Mouse (Mus musculus): ENCODE data around the gene BC048562. TPM values are rescaled to one million over a fixed set of nuclear protein-coding genes. Genes with fewer than 3 reads are reported as not detected.

BC048562 gene
- polyA plus RNA-seq, 1 experiment = not detected

DNA sequence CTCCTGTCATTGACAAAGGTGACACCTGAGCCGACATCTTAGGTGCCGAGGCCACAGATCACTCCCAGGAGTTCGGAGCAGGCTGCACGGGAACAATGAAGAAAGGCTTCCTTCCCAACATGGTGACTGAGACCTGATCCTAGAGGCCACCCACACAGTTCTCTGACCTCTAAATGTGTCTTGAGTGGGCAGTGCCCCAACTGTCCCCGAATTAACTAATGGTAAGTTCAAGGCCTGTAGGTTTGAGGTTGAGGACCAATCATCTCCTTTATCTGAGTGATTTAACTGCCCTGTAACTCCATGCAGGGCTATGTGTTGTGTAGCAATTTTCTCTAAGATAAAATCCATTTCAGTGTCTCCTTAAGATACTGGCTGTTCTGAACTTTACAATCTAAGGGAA, 33.1 kb downstream of the BC048562 start:
- no peak overlapping the region for H3K4me3 ChIP-seq (ENCODE audit: insufficient read depth, low read length)
- TF ChIP-seq POLR2A (IDR thresholded peaks at IDR 0.05; ENCODE audit: extremely low read depth, insufficient read depth, low read length) = no peak
- no peak for TF ChIP-seq CTCF (IDR thresholded peaks at IDR 0.05; ENCODE audit: extremely low read depth, insufficient read depth, low read length)
- no peaks in the 10 kb centered on the region; the same call in none of the 2 replicates for H3K4me1 ChIP-seq (ENCODE audit: control insufficient read depth, insufficient read depth, low read length)
- no peak overlapping the region for H3K27ac ChIP-seq (ENCODE audit: insufficient read depth, low read length)

DNA sequence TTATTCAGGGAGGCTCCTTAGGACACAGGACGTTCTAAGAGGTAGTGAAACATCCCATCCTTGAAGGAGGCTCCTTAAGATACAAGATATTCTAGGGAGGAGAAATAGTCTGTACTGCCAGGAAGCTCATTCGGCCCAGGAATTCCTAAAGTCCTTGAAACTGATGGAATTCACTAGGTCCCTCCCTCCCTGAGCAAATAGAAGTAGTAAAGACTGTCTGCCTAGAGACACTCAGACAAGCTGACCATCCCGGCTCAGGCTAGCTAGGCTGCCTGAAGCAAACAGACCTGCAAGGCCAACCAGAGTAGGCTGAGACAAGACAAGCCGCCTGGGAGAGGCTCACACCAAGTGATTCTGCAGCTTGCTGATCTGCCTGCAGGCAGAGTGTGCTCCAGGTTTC, 33.6 kb downstream of the BC048562 start:
- TF ChIP-seq POLR2A (IDR thresholded peaks at IDR 0.05; ENCODE audit: extremely low read depth, insufficient read depth, low read length) (no peak), CTCF (IDR thresholded peaks at IDR 0.05; ENCODE audit: extremely low read depth, insufficient read depth, low read length) (no peak)

DNA sequence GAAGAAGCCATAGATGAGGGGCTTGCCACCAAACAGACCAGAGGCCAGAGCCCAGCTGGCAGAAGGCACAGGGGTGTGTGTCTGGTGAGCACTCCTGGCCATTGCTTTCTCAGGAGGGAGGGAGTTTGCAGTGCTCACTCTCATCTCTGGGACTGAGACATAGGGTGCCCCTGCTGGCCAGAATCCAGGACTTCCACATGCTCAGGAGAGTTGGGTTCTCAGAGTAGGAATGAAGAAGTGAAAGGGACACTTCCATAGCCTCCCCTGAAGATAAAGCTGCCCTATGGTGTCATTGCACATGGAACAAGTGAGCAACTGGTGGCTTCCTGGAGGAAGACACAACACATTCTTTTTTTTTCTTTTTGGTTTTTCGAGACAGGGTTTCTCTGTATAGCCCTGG, 38.2 kb downstream of the BC048562 start:
- Histone ChIP-seq H3K4me3 (ENCODE audit: insufficient read depth, low read length) (no peak overlapping the region), H3K4me1 (ENCODE audit: control insufficient read depth, insufficient read depth, low read length) (no peaks in the 10 kb centered on the region; the same call in none of the 2 replicates), H3K27ac (ENCODE audit: insufficient read depth, low read length) (no peak overlapping the region)
- TF ChIP-seq POLR2A (IDR thresholded peaks at IDR 0.05; ENCODE audit: extremely low read depth, insufficient read depth, low read length) (no peak), CTCF (IDR thresholded peaks at IDR 0.05; ENCODE audit: extremely low read depth, insufficient read depth, low read length) (no peak)

More for the DNA sequence above, 33.6 kb downstream of the BC048562 start:
- Histone ChIP-seq H3K4me1 (ENCODE audit: control insufficient read depth, insufficient read depth, low read length) (no peaks in the 10 kb centered on the region; the same call in none of the 2 replicates), H3K4me3 (ENCODE audit: insufficient read depth, low read length) (no peak overlapping the region), H3K27ac (ENCODE audit: insufficient read depth, low read length) (no peak overlapping the region)

DNA sequence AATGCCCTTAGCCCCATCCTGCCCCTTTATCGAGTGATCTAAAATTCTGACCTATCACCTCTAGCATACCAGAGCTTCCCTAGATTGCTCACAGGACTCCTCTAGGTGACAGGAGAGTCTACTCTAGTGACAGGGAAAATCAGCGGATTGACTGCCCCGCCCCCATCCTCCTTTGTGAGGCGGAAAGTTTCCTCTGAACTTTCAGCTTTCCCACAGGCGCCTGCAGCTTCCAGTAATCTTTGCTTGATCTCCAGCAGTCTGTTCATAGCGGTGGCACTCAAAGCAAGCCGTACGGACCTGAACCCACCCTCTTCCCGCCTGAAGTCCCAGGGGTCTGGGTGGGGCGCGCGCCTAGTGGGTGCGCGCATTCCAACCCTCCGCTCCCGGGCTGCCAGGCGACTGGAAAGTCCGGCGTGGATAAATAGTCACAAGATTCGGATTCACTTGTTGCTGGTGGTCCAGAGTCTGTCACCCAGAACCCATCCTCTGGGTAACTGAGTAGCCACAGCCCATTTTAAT, 42.4 kb downstream of the BC048562 start:
- TF ChIP-seq POLR2A (IDR thresholded peaks at IDR 0.05; ENCODE audit: extremely low read depth, insufficient read depth, low read length) (no peak), CTCF (IDR thresholded peaks at IDR 0.05; ENCODE audit: extremely low read depth, insufficient read depth, low read length) (no peak)
- H3K27ac ChIP-seq (ENCODE audit: insufficient read depth, low read length) = no peak overlapping the region; the same call in 1 of the 2 replicates
- H3K4me1 ChIP-seq (ENCODE audit: control insufficient read depth, insufficient read depth, low read length) = no peaks in the 10 kb centered on the region
- peak overlapping the region; percentile 13; the same call in 1 of the 2 replicates for H3K4me3 ChIP-seq (ENCODE audit: insufficient read depth, low read length)

DNA sequence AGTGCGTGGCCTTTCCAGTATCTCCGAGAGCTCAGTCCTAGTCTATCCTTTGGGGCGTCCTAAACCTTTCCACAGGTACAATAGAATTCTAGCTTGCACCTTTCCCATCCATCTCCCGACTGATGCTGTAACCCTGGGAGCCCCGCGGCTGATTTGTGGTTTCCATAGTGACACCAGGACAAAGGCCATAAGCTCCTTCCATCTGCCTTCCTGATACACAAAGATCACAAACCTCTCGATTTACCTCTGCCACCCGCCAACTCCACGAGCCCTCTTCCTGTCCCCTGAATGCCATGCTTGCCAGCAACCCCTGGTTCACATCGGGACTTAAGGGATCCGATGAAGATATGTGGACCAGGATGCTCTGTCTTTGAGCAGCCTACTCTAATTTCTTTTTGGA, 43.0 kb downstream of the BC048562 start:
- TF ChIP-seq CTCF (IDR thresholded peaks at IDR 0.05; ENCODE audit: extremely low read depth, insufficient read depth, low read length) = no peak
- no peak for TF ChIP-seq POLR2A (IDR thresholded peaks at IDR 0.05; ENCODE audit: extremely low read depth, insufficient read depth, low read length)
- no peak overlapping the region; the same call in 1 of the 2 replicates for H3K27ac ChIP-seq (ENCODE audit: insufficient read depth, low read length)
- H3K4me3 ChIP-seq (ENCODE audit: insufficient read depth, low read length) = no peak overlapping the region; the same call in 1 of the 2 replicates
- no peaks in the 10 kb centered on the region for H3K4me1 ChIP-seq (ENCODE audit: control insufficient read depth, insufficient read depth, low read length)

DNA sequence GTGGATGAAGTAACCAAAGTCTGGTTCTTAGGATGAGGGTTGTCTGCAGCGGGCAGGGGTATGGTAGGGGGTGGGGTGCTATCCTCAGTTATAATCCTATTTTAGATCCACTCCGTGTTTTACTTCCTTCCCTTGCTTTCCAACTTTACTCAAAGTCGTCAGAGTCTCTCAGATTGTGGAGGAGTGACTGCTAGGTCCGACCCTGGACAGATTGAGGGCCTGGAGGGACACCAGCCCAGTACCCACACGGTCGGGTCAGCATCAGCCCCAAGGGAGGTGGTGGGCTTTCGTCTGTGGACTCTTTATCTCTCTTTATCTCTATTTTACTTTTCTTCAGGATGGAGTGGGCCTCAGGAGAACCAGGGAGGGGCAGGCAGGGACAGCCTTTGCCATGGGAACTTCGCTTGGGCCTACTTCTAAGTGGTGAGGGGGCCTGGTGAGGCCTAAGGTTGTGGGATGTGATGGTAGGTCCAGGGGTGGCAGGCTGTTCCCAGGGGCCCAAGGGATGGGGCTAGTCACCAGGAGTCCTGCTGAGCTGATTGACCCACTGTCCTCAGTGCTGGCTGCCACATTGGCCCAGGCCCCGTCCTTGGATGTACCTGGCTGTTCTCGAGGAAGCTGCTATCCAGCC, 43.6 kb downstream of the BC048562 start, which contains the start of gene Lamb2:
TSS of gene Lamb2 (plus strand) at position 16 of the 631 bp plus-strand sequence.
- Histone ChIP-seq H3K27ac (ENCODE audit: insufficient read depth, low read length) (no peak within 1 kb of the TSS; the same call in none of the 2 replicates), H3K4me3 (ENCODE audit: insufficient read depth, low read length) (peak within 1 kb of the TSS; percentile 30), H3K4me1 (ENCODE audit: control insufficient read depth, insufficient read depth, low read length) (no peaks in the 10 kb centered on the region)
- no peak for TF ChIP-seq POLR2A (IDR thresholded peaks at IDR 0.05; ENCODE audit: extremely low read depth, insufficient read depth, low read length)
- TF ChIP-seq CTCF (IDR thresholded peaks at IDR 0.05; ENCODE audit: extremely low read depth, insufficient read depth, low read length) = no peak

DNA sequence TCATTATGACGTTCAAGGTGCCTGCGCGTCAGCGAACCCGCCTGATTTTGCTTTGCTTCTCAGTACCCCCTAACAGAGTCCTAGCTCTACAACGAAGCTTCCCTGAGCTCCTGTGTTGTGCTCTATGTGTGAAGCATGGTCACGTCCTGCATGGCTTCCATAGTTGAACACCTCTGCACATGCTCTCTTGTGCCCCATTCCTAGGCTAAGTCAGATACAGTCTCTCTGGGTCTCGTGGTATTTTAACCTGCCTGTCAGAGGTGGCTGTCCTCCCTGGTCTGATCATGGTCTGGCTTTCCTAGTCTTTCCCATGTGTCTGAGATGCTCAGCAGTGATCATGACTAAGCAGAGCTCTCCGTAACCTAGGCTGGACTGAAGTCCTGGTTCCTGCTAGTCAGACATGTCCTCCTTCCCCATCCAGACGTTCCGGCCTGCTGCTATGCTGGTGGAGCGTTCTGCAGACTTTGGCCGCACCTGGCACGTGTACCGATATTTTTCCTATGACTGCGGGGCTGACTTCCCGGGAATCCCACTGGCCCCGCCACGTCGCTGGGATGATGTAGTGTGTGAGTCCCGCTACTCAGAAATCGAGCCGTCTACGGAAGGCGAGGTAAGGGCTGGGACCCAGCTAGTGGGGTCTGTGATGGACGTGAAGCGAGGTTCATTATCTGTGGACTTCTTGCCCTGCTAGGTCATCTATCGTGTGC, 44.7 kb downstream of the BC048562 start:
- H3K27ac ChIP-seq (ENCODE audit: insufficient read depth, low read length) = no peak overlapping the region
- no peaks in the 10 kb centered on the region for H3K4me1 ChIP-seq (ENCODE audit: control insufficient read depth, insufficient read depth, low read length)
- H3K4me3 ChIP-seq (ENCODE audit: insufficient read depth, low read length) = no peak overlapping the region
- TF ChIP-seq POLR2A (IDR thresholded peaks at IDR 0.05; ENCODE audit: extremely low read depth, insufficient read depth, low read length) (no peak), CTCF (IDR thresholded peaks at IDR 0.05; ENCODE audit: extremely low read depth, insufficient read depth, low read length) (no peak)

DNA sequence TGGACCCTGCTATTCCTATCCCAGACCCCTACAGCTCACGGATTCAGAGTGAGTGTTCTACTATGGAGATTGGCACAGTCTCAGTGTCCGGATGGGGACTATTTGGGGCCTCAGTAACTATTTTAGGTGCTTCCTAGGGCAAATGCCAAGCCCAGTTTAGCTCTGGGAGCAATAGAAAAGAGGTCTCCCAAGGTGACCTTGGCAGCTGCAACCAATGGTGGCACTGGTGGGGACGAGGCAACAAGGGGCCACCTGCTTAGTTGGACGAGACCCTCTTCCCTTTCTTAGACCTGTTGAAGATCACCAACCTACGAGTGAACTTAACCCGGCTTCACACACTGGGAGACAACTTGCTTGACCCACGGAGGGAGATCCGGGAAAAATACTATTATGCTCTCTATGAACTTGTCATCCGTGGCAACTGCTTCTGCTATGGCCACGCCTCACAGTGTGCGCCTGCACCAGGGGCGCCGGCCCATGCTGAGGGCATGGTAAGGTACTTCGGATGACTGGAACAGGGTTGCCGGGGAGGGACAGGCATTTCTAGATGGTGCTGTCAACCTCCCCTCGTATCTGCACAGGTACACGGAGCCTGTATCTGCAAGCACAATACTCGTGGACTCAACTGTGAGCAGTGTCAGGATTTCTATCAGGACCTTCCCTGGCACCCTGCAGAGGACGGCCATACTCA, 45.4 kb downstream of the BC048562 start:
- Histone ChIP-seq H3K27ac (ENCODE audit: insufficient read depth, low read length) (no peak overlapping the region), H3K4me3 (ENCODE audit: insufficient read depth, low read length) (no peak overlapping the region), H3K4me1 (ENCODE audit: control insufficient read depth, insufficient read depth, low read length) (no peaks in the 10 kb centered on the region)
- no peak for TF ChIP-seq POLR2A (IDR thresholded peaks at IDR 0.05; ENCODE audit: extremely low read depth, insufficient read depth, low read length)
- TF ChIP-seq CTCF (IDR thresholded peaks at IDR 0.05; ENCODE audit: extremely low read depth, insufficient read depth, low read length) = no peak

DNA sequence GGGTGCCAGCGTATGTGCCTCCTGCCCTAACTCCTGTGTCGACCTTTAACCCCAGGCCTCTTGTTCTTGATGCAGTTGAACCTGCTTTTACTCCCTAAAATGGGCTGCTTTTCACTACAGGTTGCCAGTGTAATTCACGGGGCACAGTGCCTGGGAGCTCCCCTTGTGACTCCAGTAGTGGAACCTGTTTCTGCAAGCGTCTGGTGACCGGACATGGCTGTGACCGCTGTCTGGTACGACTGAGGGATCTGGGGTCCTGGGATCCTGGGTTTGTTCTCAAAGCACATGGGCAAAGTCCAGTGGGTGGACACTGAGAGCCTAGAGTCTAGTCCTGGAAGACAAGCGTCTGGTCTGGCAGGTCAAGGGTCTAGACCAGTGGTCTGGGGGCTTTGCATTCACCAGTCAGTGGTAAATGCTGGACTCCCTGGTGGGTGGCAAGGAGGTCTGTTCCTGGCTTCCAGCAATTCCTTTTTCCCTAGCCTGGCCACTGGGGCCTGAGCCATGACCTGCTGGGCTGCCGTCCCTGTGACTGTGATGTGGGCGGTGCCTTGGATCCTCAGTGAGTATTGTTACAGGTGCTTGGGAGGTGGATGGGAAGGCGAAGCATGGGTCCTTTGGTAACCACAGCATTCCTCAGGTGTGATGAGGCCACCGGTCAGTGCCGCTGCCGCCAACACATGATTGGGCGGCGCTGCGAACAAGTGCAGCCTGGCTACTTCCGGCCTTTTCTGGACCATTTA, 46.9 kb downstream of the BC048562 start:
- TF ChIP-seq POLR2A (IDR thresholded peaks at IDR 0.05; ENCODE audit: extremely low read depth, insufficient read depth, low read length) (no peak), CTCF (IDR thresholded peaks at IDR 0.05; ENCODE audit: extremely low read depth, insufficient read depth, low read length) (no peak)
- H3K4me3 ChIP-seq (ENCODE audit: insufficient read depth, low read length) = no peak overlapping the region
- no peaks in the 10 kb centered on the region for H3K4me1 ChIP-seq (ENCODE audit: control insufficient read depth, insufficient read depth, low read length)
- no peak overlapping the region for H3K27ac ChIP-seq (ENCODE audit: insufficient read depth, low read length)
